Mouse (Mus musculus) cerebellum, adult 2 months (tissue): ENCODE results near the gene Alkbh1. TPM values are rescaled to one million over a fixed set of nuclear protein-coding genes. Genes with fewer than 3 reads are reported as not detected.

Experiments used
- DNase-seq, 2 experiments: peaks; one replicate each; pipeline ENCODE4 v3.0.0; 2021
- H3K27ac ChIP-seq: fragments of 200-500 bp; 2 replicates; pipeline ENCODE4 v1.5.1; 2012; ENCODE audit warnings: low read length, control low read depth, inconsistent platforms; ENCODE audit not compliant: insufficient read depth
- H3K27me3 ChIP-seq: fragments of 200-500 bp; 2 replicates; pipeline ENCODE4 v1.6.1; 2012; ENCODE audit warnings: inconsistent platforms, mild to moderate bottlenecking, low read length, moderate library complexity; ENCODE audit not compliant: control insufficient read depth, insufficient read depth
- H3K4me1 ChIP-seq: fragments of 200-500 bp; 2 replicates; pipeline ENCODE4 v1.6.1; 2011; ENCODE audit warnings: low read length; ENCODE audit not compliant: control insufficient read depth, insufficient read depth
- H3K4me3 ChIP-seq: fragments of 200-500 bp; replicated peaks from 2 replicates; pipeline ENCODE3; 2011; ENCODE audit warnings: mild to moderate bottlenecking, low read depth, low read length, control low read depth; ENCODE audit not compliant: insufficient read depth
- CTCF ChIP-seq: fragments of 200-500 bp; IDR thresholded peaks from 2 replicates; pipeline ENCODE4 v1.5.1; 2011; ENCODE audit warnings: low read depth, mild to moderate bottlenecking, control low read depth, low read length, moderate library complexity, borderline replicate concordance; ENCODE audit not compliant: insufficient read depth
- POLR2A ChIP-seq: fragments of 200-500 bp; IDR thresholded peaks from 2 replicates; pipeline ENCODE4 v1.6.1; 2011; ENCODE audit warnings: low read length, control low read depth, borderline replicate concordance; ENCODE audit not compliant: insufficient read depth
- WGBS: fragments of 180-500 bp; shearing (Covaris S2); methylation state at CpG from one replicate; pipeline ENCODE4 v1.1.7; 2018; 5-methylcytosine and 5-hydroxymethylcytosine counted together
- polyA plus RNA-seq: library from polyadenylated mRNA; depleted of rRNA; stranded (reverse); fragments of >200 nt; gene quantifications from 2 replicates; pipeline ENCODE4 v1.2.3, GENCODE M21; 2012

The Alkbh1 gene
- polyA plus RNA-seq, 1 experiment = 18.3 TPM

DNA sequence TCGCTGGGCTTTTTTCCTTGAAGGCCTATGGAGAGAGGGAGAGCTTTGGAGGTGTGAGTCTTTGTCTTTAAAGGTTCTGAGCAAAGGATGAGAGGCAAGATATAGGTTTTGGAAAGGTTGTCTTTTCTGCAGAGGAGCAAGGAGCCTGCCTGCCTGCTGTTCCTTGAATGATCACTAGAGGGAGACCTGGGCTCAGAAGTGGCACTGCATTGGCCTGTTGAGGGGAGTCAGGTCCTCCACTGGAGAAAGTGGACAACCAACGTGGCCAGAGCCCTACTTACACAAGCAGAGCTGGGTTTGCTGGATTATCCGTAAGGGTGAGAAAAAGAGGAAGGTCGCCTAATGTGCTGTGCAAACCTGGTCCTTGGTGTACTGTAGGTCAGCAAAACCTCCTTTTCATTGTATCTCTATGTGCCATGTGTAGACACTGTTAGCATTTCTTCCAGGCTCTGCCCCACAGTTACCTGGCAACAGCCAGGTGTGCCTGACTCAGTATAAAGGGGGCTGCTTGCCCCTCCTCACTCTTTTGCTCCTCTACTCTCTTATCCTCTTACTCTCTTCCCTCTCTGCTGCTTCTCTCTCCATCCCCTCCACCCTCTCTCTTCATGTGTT is 30.5 kb downstream of the Alkbh1 start:
- no peaks in the 10 kb centered on the region for H3K4me1 ChIP-seq
- TF ChIP-seq CTCF (peak; percentile 89), POLR2A (no peak)
- H3K4me3 ChIP-seq = no peak overlapping the region
- DNase-seq = peak; percentile 42 to 65
- H3K27me3 ChIP-seq = no peaks in the 10 kb centered on the region
- H3K27ac ChIP-seq = no peak overlapping the region
- WGBS = 16% methylated on average over 4 of the region's 4 CpGs

DNA sequence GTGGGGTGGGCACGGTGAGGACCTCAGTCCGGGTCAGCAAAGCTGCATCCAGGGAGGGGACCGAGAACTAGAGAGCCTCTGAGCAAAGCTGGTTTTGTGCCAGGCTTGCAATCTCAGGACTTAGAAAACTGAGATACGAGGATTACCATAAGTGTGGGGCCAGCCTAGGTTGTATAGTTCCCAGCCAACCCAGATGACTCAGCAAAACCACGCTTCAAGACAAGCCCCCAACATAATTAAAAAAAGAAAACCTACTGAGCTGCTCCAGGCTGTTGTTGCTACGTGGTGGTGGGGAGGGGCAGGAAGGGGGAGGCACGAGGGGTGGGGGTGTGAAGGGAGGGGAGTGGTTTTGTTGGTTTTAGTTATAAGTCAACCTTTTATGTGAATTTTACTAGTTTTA is 32.8 kb downstream of the Alkbh1 start:
- WGBS = 43% methylated on average over 7 of the region's 7 CpGs
- H3K4me1 ChIP-seq = no peaks in the 10 kb centered on the region
- no peak for DNase-seq
- no peaks in the 10 kb centered on the region for H3K27me3 ChIP-seq
- no peak for TF ChIP-seq POLR2A
- no peak for TF ChIP-seq CTCF
- no peak overlapping the region for H3K27ac ChIP-seq
- no peak overlapping the region for H3K4me3 ChIP-seq

DNA sequence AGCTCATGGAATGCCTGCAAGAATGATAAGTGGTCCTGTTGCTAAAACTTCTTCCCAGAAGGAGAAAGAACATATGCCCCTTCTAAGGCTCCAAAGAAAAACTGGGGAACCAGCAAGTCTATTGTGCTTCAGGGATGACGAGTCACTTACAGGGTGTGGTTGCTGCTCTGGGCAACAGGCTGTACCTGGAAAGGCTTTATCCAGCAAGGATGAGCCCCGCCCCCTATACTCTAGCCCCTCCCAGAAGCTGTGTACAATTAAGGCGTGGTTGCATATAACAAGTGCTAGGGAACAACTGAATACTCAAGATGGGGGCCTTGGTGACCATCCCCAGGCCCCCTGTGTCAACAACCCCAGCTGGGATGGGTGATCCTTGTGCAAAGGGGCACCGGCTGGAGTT is 34.7 kb downstream of the Alkbh1 start:
- 77% methylated on average over 4 of the region's 4 CpGs for WGBS
- Histone ChIP-seq H3K4me1 (no peaks in the 10 kb centered on the region), H3K4me3 (no peak overlapping the region), H3K27me3 (no peaks in the 10 kb centered on the region), H3K27ac (no peak overlapping the region)
- TF ChIP-seq CTCF (no peak), POLR2A (no peak)
- no peak for DNase-seq

DNA sequence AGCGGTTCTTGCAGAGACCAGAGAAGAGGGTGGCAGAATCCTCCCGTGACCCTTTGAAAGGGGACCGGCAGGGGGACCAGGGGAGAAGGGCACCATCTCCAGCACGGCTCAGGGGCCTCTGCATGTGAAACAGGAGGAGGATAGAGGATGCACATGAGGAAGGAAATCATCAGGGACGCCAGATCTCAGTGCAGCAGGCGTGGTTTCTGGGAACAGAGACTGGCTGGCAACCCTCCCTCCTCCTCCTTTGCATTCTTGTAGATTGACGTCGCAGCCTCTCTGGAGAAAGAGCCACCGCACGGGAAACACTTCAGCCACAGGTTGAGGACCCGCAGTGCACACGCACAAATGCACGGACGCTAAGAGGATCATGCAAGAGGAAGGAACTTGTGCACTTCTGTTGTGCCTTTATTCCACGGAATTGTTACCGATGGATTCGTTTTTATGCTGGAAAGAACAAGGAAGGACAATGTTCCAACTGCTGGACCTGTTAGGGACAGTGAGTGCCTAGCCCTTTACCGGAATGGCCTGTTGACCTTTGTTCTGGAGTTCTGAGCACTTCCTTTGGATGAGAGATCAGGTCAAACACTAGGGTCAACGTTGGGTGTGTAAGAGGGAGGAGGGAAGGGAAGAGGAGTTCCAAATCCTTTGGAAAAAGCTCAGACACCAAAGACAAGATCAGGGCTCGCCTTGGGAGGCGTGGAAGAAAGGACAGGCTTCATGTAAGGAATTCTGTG is 35.8 kb downstream of the Alkbh1 start:
- TF ChIP-seq POLR2A = no peak
- TF ChIP-seq CTCF = no peak
- Histone ChIP-seq H3K27me3 (no peaks in the 10 kb centered on the region), H3K27ac (no peak overlapping the region), H3K4me1 (no peaks in the 10 kb centered on the region), H3K4me3 (no peak overlapping the region)
- 37% methylated on average over 21 of the region's 21 CpGs for WGBS
- no peak for DNase-seq

DNA sequence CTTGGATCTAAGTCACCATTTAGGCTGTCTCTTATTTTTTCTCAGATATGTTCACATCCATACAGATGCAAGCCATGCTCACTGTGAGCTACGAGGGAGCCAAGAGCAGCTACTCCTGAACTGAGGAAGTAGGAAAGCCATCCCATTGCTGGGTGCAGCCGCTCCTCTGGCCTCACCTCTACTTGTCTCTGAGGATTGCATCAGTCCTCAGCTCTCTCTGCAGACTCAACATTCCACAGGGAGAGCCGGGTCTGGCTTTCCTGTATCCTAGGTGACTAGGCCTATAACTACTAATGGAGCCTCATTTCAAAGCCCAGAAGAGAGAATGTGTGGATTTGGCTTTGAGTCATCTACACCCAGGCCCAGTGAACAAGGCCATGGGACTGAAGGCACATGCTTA is 38.1 kb downstream of the Alkbh1 start:
- DNase-seq = no peak
- Histone ChIP-seq H3K27me3 (no peaks in the 10 kb centered on the region), H3K27ac (no peak overlapping the region), H3K4me1 (no peaks in the 10 kb centered on the region), H3K4me3 (no peak overlapping the region)
- WGBS = 71% methylated on average over 3 of the region's 3 CpGs
- TF ChIP-seq CTCF = no peak
- TF ChIP-seq POLR2A = no peak

DNA sequence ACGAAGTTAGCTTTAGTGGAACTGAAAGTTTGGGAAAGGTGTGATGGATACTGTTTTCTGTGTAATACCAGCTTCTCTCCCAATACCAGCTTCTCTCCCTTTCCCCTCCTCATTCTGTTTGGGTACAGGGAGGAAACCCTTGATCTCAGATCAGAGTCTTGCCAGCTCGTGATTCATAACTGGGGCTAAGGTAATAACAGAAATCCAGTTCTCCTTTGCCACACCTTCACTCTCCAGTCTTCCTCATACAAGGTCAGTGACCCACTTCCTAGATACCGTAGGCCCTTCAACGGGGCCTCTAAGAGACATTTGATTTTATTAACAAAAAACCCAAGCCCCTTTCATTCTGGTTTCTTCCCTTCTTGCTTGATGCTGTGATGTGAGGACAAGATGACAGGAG is 38.7 kb downstream of the Alkbh1 start:
- Histone ChIP-seq H3K27me3 (no peaks in the 10 kb centered on the region), H3K4me1 (no peaks in the 10 kb centered on the region), H3K27ac (no peak overlapping the region), H3K4me3 (no peak overlapping the region)
- no peak for DNase-seq
- WGBS = 90% methylated on average over 4 of the region's 4 CpGs
- TF ChIP-seq POLR2A (no peak), CTCF (no peak)

DNA sequence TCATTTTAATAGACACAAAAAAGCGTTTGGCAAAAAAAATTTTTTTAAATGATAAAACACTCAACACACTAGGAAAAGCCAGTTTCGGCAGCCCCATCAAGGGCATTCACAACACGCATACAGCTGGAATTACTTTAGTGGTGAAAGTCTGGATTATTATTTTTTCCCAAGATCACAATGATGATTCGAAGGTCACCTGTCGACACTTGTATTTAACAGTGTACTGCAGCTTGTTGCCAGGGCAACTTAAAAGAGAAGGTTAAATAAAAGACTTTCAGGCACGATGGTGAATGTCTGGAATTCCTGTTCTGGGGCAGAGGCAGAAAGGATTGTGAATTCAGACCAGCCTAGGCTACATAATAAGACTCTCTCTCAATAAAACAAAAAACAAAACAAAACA is 41.9 kb downstream of the Alkbh1 start:
- no peak overlapping the region for H3K27ac ChIP-seq
- DNase-seq = no peak
- WGBS = 63% methylated on average over 6 of the region's 6 CpGs
- no peaks in the 10 kb centered on the region for H3K27me3 ChIP-seq
- no peaks in the 10 kb centered on the region for H3K4me1 ChIP-seq
- H3K4me3 ChIP-seq = no peak overlapping the region
- TF ChIP-seq POLR2A = no peak

DNA sequence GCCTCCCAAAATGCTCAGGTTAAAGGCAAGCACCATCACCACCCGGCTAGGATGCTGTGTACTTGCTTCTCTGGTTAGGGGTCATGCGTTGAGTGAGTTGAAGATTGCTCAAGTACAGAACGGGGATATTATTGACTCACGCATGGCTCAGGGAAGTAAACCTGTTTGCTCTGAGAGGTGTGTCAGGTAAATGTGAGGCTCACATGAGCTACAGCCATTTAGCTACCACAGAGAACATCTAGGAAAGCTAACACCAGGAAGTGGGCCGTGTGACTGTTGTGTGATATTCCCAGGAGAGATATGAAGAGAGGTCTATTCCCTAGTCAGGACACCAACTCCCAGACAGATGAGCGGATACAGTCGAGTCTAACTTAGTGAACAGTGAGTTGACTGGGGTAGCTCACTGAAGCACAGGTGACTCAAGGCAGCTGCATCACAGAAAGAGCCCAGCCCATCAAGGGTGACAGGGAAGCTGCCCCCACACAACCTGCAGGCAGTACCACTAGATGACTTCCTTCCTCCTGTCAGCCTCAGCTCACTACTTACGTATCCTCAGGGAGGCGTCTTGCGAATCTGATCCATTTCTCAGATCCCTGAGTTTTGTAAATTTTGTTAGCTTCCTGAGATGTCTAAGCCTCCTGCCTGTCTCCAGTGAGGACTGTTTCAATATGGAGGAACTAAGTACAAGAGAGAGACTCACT is 44.5 kb downstream of the Alkbh1 start:
- TF ChIP-seq POLR2A (no peak), CTCF (no peak)
- no peak overlapping the region for H3K27ac ChIP-seq
- H3K4me1 ChIP-seq = no peaks in the 10 kb centered on the region
- H3K4me3 ChIP-seq = no peak overlapping the region
- no peaks in the 10 kb centered on the region for H3K27me3 ChIP-seq
- WGBS = 87% methylated on average over 10 of the region's 10 CpGs
- no peak for DNase-seq
